Mouse (Mus musculus): ENCODE data around the gene 1810013L24Rik. TPM values are rescaled to one million over a fixed set of nuclear protein-coding genes. Genes with fewer than 3 reads are reported as not detected.
A peak's percentile ranks its signal among the peaks of the same experiment; 100 is the strongest.

The 1810013L24Rik gene
- 25.5 and 26.5 TPM in 2 replicates for polyA plus RNA-seq (2014; fragmentation: Nextera tagmentation; extraction: Ambion mirVana)

- peak; percentile 99 for DNase-seq
- H3K9me3 ChIP-seq (ENCODE audit: control insufficient read depth, low read length) = no peaks in the 10 kb centered on the region
- peaks cover 21% of the 10 kb centered on the region for H3K4me1 ChIP-seq (ENCODE audit: control insufficient read depth, insufficient read depth, low read length)
- no peaks in the 10 kb centered on the region for H3K27me3 ChIP-seq (ENCODE audit: control insufficient read depth, insufficient read depth, low read length)
- peak; percentile 95 for ATAC-seq (ENCODE audit: low FRiP score, low TSS enrichment)
- H3K4me3 ChIP-seq (replicated peaks; ENCODE audit: low read depth, low read length) = peak within 1 kb of the TSS; percentile 100
- WGBS = under 1% methylated on average over 76 of the region's 80 CpGs
- peak within 1 kb of the TSS; percentile 93 for H3K4me2 ChIP-seq (ENCODE audit: low read length)
- peak within 1 kb of the TSS; percentile 99 for H3K9ac ChIP-seq (replicated peaks; ENCODE audit: low read length)
- H3K36me3 ChIP-seq (ENCODE audit: control insufficient read depth, insufficient read depth, low read length) = peaks cover 19% of the 10 kb centered on the region
- H3K27ac ChIP-seq (replicated peaks; ENCODE audit: low read depth, low read length) = peak within 1 kb of the TSS; percentile 96
Measured at GRCm38 (mm10) chr16:8829564-8830359, at the start of gene 1810013L24Rik. TSS of gene 1810013L24Rik (plus strand) at chr16:8830100.

DNA sequence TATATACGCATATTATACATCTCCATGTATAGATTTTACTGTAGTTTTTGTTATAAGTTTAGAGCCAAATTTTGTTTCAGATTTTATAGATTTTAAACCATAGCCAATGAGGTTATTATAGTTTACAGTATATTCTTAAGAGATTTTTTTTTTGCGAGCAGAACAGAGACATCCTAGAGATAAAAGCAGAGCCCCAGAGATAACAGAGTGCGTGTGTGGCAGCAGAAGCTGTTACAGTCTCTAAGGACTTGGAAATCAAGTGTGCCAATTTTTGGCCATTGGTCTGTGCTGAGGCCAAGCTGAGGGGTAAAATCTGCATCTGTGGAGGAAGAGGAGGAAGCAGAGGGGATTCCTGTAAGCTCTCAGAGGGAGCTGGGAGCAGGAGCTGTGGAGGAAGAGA lies 49.7 kb upstream of the 1810013L24Rik start:
- DNase-seq = no peak
- Histone ChIP-seq H3K4me3 (replicated peaks; ENCODE audit: low read depth, low read length) (no peak overlapping the region), H3K27ac (replicated peaks; ENCODE audit: low read depth, low read length) (no peak overlapping the region), H3K4me1 (ENCODE audit: control insufficient read depth, insufficient read depth, low read length) (no peaks in the 10 kb centered on the region), H3K9me3 (ENCODE audit: control insufficient read depth, low read length) (no peaks in the 10 kb centered on the region), H3K9ac (replicated peaks; ENCODE audit: low read length) (no peak overlapping the region), H3K36me3 (ENCODE audit: control insufficient read depth, insufficient read depth, low read length) (no peaks in the 10 kb centered on the region), H3K4me2 (ENCODE audit: low read length) (no peak overlapping the region), H3K27me3 (ENCODE audit: control insufficient read depth, insufficient read depth, low read length) (no peaks in the 10 kb centered on the region)
- 90% methylated on average over 3 of the region's 3 CpGs for WGBS
- ATAC-seq (ENCODE audit: low FRiP score, low TSS enrichment) = no peak

GRCm38 (mm10) chr16:8781191-8781590 lies 48.7 kb upstream of the 1810013L24Rik start:
- Histone ChIP-seq H3K9ac (replicated peaks; ENCODE audit: low read length) (no peak overlapping the region), H3K4me2 (ENCODE audit: low read length) (no peak overlapping the region), H3K4me3 (replicated peaks; ENCODE audit: low read depth, low read length) (no peak overlapping the region), H3K9me3 (ENCODE audit: control insufficient read depth, low read length) (no peaks in the 10 kb centered on the region), H3K27ac (replicated peaks; ENCODE audit: low read depth, low read length) (no peak overlapping the region), H3K36me3 (ENCODE audit: control insufficient read depth, insufficient read depth, low read length) (no peaks in the 10 kb centered on the region), H3K4me1 (ENCODE audit: control insufficient read depth, insufficient read depth, low read length) (no peaks in the 10 kb centered on the region), H3K27me3 (ENCODE audit: control insufficient read depth, insufficient read depth, low read length) (no peaks in the 10 kb centered on the region)
- no peak for ATAC-seq (ENCODE audit: low FRiP score, low TSS enrichment)
- 70% methylated on average over 6 of the region's 6 CpGs for WGBS
- DNase-seq = no peak

- Histone ChIP-seq H3K4me1 (ENCODE audit: control insufficient read depth, insufficient read depth, low read length) (no peaks in the 10 kb centered on the region), H3K9me3 (ENCODE audit: control insufficient read depth, low read length) (no peaks in the 10 kb centered on the region), H3K4me2 (ENCODE audit: low read length) (no peak overlapping the region), H3K27me3 (ENCODE audit: control insufficient read depth, insufficient read depth, low read length) (no peaks in the 10 kb centered on the region), H3K9ac (replicated peaks; ENCODE audit: low read length) (no peak overlapping the region), H3K36me3 (ENCODE audit: control insufficient read depth, insufficient read depth, low read length) (no peaks in the 10 kb centered on the region), H3K4me3 (replicated peaks; ENCODE audit: low read depth, low read length) (no peak overlapping the region), H3K27ac (replicated peaks; ENCODE audit: low read depth, low read length) (no peak overlapping the region)
- 91% methylated on average over 2 of the region's 2 CpGs for WGBS
- ATAC-seq (ENCODE audit: low FRiP score, low TSS enrichment) (no peak), DNase-seq (no peak)
Measured at GRCm38 (mm10) chr16:8781660-8782059, 48.2 kb upstream of the 1810013L24Rik start.

GRCm38 (mm10) chr16:8783198-8783913 lies 46.5 kb upstream of the 1810013L24Rik start:
- ATAC-seq (ENCODE audit: low FRiP score, low TSS enrichment) = no peak
- no peak for DNase-seq
- Histone ChIP-seq H3K27ac (replicated peaks; ENCODE audit: low read depth, low read length) (no peak overlapping the region), H3K36me3 (ENCODE audit: control insufficient read depth, insufficient read depth, low read length) (no peaks in the 10 kb centered on the region), H3K4me1 (ENCODE audit: control insufficient read depth, insufficient read depth, low read length) (no peaks in the 10 kb centered on the region), H3K9ac (replicated peaks; ENCODE audit: low read length) (no peak overlapping the region), H3K27me3 (ENCODE audit: control insufficient read depth, insufficient read depth, low read length) (no peaks in the 10 kb centered on the region), H3K9me3 (ENCODE audit: control insufficient read depth, low read length) (no peaks in the 10 kb centered on the region), H3K4me3 (replicated peaks; ENCODE audit: low read depth, low read length) (no peak overlapping the region), H3K4me2 (ENCODE audit: low read length) (no peak overlapping the region)
- WGBS = 86% methylated on average over 16 of the region's 16 CpGs

DNA sequence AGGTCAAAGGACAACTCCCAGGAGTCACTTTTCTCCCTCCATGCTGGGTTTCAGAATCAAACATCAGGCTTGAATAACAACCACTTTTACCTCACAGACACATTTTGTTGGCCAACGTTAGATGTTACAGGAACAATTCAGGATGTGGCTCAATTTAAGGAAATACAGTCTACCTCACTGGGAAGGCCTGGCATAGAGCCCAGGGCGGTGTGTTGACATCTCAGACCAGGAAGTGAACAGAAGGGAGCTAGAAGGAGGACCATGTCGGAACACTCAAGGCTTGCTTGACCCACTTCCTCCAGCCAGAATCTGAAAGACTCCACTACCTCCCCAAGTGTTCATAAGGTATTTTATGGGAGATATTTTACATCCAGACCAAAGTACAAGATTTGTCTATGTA lies 45.1 kb upstream of the 1810013L24Rik start:
- no peak for DNase-seq
- no peak overlapping the region for H3K27ac ChIP-seq (replicated peaks; ENCODE audit: low read depth, low read length)
- no peak overlapping the region for H3K9ac ChIP-seq (replicated peaks; ENCODE audit: low read length)
- no peak for ATAC-seq (ENCODE audit: low FRiP score, low TSS enrichment)
- no peaks in the 10 kb centered on the region for H3K27me3 ChIP-seq (ENCODE audit: control insufficient read depth, insufficient read depth, low read length)
- no peak overlapping the region for H3K4me2 ChIP-seq (ENCODE audit: low read length)
- H3K4me3 ChIP-seq (replicated peaks; ENCODE audit: low read depth, low read length) = no peak overlapping the region
- 83% methylated on average over 3 of the region's 3 CpGs for WGBS
- no peaks in the 10 kb centered on the region for H3K9me3 ChIP-seq (ENCODE audit: control insufficient read depth, low read length)
- no peaks in the 10 kb centered on the region for H3K4me1 ChIP-seq (ENCODE audit: control insufficient read depth, insufficient read depth, low read length)
- no peaks in the 10 kb centered on the region for H3K36me3 ChIP-seq (ENCODE audit: control insufficient read depth, insufficient read depth, low read length)

DNA sequence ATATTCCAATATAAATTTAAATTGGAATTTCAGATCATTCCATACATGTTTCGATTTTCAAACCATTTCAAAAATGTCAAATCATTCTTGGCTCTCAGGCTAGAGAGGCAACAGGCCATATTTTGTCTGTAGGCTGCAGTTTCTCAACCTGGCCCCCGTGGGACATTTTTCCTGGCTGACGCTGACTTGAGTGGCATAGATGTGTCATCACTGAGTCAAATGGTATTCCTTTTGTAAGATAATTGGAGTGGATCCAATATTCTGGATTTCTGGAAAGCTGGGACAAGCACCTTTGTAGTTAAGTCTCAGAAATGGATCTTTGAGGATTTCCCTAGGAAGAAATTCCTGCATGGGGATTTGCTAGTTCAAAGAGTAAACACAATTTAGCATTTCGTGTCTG lies 39.0 kb upstream of the 1810013L24Rik start:
- no peaks in the 10 kb centered on the region for H3K9me3 ChIP-seq (ENCODE audit: control insufficient read depth, low read length)
- ATAC-seq (ENCODE audit: low FRiP score, low TSS enrichment) (no peak), DNase-seq (no peak)
- no peaks in the 10 kb centered on the region for H3K36me3 ChIP-seq (ENCODE audit: control insufficient read depth, insufficient read depth, low read length)
- H3K4me1 ChIP-seq (ENCODE audit: control insufficient read depth, insufficient read depth, low read length) = no peaks in the 10 kb centered on the region
- H3K27ac ChIP-seq (replicated peaks; ENCODE audit: low read depth, low read length) = no peak overlapping the region
- no peaks in the 10 kb centered on the region for H3K27me3 ChIP-seq (ENCODE audit: control insufficient read depth, insufficient read depth, low read length)
- H3K4me2 ChIP-seq (ENCODE audit: low read length) = no peak overlapping the region
- H3K9ac ChIP-seq (replicated peaks; ENCODE audit: low read length) = no peak overlapping the region
- H3K4me3 ChIP-seq (replicated peaks; ENCODE audit: low read depth, low read length) = no peak overlapping the region
- 81% methylated on average over 4 of the region's 4 CpGs for WGBS

DNA sequence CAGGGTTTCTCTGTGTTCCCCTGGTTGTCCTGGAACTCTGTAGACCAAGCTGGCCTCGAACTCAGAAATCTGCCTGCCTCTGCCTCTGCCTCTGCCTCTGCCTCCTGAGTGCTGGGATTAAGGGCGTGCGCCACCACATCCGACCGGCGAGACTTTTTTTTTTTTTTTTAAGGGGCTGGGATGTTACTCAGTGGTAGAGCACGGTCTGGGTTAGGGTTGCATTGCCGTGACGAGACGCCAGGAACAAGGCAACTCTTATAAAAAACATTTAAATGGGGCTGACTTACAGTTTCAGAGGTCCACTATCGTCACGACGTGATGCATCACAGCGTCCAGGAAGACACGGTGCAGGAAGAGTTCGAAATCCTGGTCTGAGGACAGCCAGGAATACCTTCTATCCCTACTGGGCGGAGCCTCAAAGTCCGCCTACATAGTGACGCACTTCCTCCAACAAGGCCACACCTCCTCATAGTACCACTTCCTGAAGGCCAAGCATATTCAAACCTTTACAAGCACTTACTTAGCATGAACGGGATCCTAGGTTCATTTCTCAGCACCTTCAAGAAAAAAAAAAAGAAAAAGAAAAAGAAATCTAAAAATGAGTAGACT lies 37.8 kb upstream of the 1810013L24Rik start, which contains the start of gene Usp7:
Gene Usp7, minus strand, starts transcription at position 360 of the 609 bp plus-strand sequence.
- Histone ChIP-seq H3K9me3 (ENCODE audit: control insufficient read depth, low read length) (no peaks in the 10 kb centered on the region), H3K27me3 (ENCODE audit: control insufficient read depth, insufficient read depth, low read length) (no peaks in the 10 kb centered on the region), H3K27ac (replicated peaks; ENCODE audit: low read depth, low read length) (no peak within 1 kb of the TSS), H3K36me3 (ENCODE audit: control insufficient read depth, insufficient read depth, low read length) (no peaks in the 10 kb centered on the region), H3K4me2 (ENCODE audit: low read length) (no peak within 1 kb of the TSS), H3K4me1 (ENCODE audit: control insufficient read depth, insufficient read depth, low read length) (no peaks in the 10 kb centered on the region), H3K9ac (replicated peaks; ENCODE audit: low read length) (no peak within 1 kb of the TSS), H3K4me3 (replicated peaks; ENCODE audit: low read depth, low read length) (no peak within 1 kb of the TSS)
- WGBS = 96% methylated on average over 20 of the region's 20 CpGs
- ATAC-seq (ENCODE audit: low FRiP score, low TSS enrichment) (no peak), DNase-seq (no peak)
